Mouse (Mus musculus): ENCODE data around the gene Rrn3.
A peak's percentile ranks its signal among the peaks of the same experiment; 100 is the strongest.
"Not testable (repeated sequence)": the region's sequence is repeated elsewhere in the genome, so short reads cannot be mapped to it uniquely, and the experiment has no call there.

Rrn3 gene

GRCm38 (mm10) chr16:13793441-13793840 is 12.9 kb downstream of the Rrn3 start:
- DNase-seq = not testable (repeated sequence)

- no peak for DNase-seq
Observed at GRCm38 (mm10) chr16:13796746-13797175, 16.3 kb downstream of the Rrn3 start.

- no peak for DNase-seq
Observed at GRCm38 (mm10) chr16:13801231-13801630, 20.7 kb downstream of the Rrn3 start.

- DNase-seq = no peak
Observed at GRCm38 (mm10) chr16:13804666-13805065, 24.2 kb downstream of the Rrn3 start.

GRCm38 (mm10) chr16:13807616-13808015 is 27.1 kb downstream of the Rrn3 start:
- no peak for DNase-seq

- DNase-seq = no peak
Observed at GRCm38 (mm10) chr16:13808410-13808809, 27.9 kb downstream of the Rrn3 start.

GRCm38 (mm10) chr16:13812152-13812551 is 31.6 kb downstream of the Rrn3 start:
- no peak for DNase-seq

- no peak for DNase-seq
Observed at GRCm38 (mm10) chr16:13813200-13813599, 32.7 kb downstream of the Rrn3 start.

GRCm38 (mm10) chr16:13818560-13819393 is 38.3 kb downstream of the Rrn3 start, which contains the start of gene Ntan1:
Gene Ntan1, plus strand, starts transcription at chr16:13818845.
- peak; percentile 97 for DNase-seq

GRCm38 (mm10) chr16:13819394-13819743 is 38.9 kb downstream of the Rrn3 start:
- DNase-seq = no peak

- no peak for DNase-seq
Observed at GRCm38 (mm10) chr16:13819806-13820500, 39.4 kb downstream of the Rrn3 start.

GRCm38 (mm10) chr16:13820771-13821170 is 40.3 kb downstream of the Rrn3 start:
- DNase-seq = no peak

GRCm38 (mm10) chr16:13825781-13826490 is 45.4 kb downstream of the Rrn3 start:
- DNase-seq = no peak

GRCm38 (mm10) chr16:13826511-13826910 is 46.0 kb downstream of the Rrn3 start:
- DNase-seq = no peak

- no peak for DNase-seq
Observed at GRCm38 (mm10) chr16:13830444-13830843, 49.9 kb downstream of the Rrn3 start.

GRCm38 (mm10) chr16:13831606-13832005 is 51.1 kb downstream of the Rrn3 start:
- peak; percentile 60 to 72 for DNase-seq

GRCm38 (mm10) chr16:13834382-13834781 is 53.9 kb downstream of the Rrn3 start:
- DNase-seq = no peak

GRCm38 (mm10) chr16:13840056-13840455 is 59.5 kb downstream of the Rrn3 start:
- DNase-seq = no peak

- no peak for DNase-seq
Observed at GRCm38 (mm10) chr16:13840956-13841355, 60.4 kb downstream of the Rrn3 start.

- no peak for DNase-seq
Observed at GRCm38 (mm10) chr16:13845031-13845430, 64.5 kb downstream of the Rrn3 start.

- no peak for DNase-seq
Observed at GRCm38 (mm10) chr16:13846675-13847074, 66.2 kb downstream of the Rrn3 start.

GRCm38 (mm10) chr16:13848310-13848709 is 67.8 kb downstream of the Rrn3 start:
- DNase-seq = no peak

- DNase-seq = no peak
Observed at GRCm38 (mm10) chr16:13851446-13851845, 70.9 kb downstream of the Rrn3 start.
